Mouse (Mus musculus) CD4-positive, CD25-positive, alpha-beta regulatory T cell, adult 4 months (primary cell): ENCODE results near the gene Casp12. TPM values are rescaled to one million over a fixed set of nuclear protein-coding genes. Genes with fewer than 3 reads are reported as not detected.
A peak's percentile ranks its signal among the peaks of the same experiment; 100 is the strongest.
"Not testable (repeated sequence)": the region's sequence is repeated elsewhere in the genome, so short reads cannot be mapped to it uniquely, and the experiment has no call there.

Experiments
- ATAC-seq: one replicate; pipeline ENCODE4 v1.8.0; 2017
- polyA plus RNA-seq, 2 experiments: library from polyadenylated mRNA; unstranded; fragments of 100-300 nt; shearing (Covaris generic); gene quantifications; one replicate each; pipeline ENCODE4 v1.2.1; 2017

Casp12 gene
- polyA plus RNA-seq, result under 1 TPM in 1 of 2 experiments, not detected in 1; 0.22 TPM

DNA sequence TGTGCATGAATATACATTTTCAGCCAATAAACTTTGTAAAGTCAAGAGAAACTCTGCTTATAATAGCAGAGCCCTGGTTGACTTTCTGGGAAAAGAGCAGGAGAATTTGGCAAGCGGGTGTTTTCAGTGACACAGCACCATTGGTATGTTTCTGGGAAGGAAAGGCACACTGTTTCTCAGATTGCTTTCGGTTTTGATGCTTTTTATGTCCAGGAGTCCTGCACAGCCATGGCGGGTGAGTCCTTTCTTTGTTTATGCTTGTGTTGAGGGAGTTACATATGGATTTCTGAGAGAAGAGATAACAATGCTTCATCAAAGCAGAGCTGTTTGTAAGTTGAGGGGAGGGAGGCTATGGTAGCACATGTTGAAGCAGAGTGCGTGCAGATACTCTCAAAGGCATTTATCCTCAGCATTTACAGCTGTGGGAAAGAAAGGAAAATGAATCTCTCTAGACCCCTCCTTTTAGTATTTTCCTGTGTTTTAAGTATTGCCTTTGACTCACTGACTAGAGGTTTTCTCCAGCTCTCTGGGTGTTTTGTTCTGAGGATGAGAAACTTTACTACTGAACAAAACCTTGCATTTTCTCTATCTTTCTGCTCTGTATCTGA is at the start of gene Casp12:
Gene Casp12 (plus strand): TSS at position 140 of the 608 bp plus-strand sequence.
- no peak for ATAC-seq

DNA sequence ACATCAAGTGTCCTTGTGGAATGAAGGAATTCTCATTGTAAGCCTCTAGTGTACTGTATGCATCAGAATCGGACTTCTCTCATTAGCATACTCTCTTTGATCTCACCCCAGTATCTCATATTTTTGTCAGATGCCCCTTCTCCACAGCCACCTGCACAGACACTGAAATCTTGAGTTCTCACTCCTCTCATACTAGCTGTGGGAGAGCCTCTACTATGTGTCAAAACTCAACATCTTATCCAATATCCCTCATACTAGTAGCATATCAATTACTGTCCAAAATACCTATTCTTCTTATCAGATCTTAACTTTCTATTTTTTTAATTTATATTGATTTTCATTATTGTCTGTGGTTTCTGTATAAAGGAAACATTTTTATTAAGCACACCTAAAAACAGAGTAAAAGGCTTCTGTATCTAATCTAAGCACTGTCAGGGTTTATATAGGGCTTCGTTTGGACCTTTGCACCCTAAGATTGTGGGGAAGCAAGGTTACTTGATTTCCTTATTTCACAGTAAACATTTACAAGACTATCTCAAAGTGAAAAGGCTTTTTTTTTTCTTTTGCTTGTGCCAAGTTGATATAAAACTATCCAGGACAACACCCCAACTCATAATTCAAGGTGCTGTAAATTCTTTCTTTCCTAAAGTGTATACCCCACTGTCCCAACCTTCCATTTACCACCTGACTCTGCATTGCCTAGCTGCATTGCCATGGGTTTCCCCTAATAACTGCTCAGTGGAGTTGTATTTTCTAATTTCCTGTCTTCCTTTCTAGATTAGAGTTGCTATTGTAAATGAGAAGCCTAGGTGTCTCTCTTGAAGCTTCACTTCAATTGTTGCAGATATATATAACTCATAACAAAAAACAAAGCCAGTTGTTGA is 48.6 kb upstream of the Casp12 start:
- peak; percentile 18 for ATAC-seq

DNA sequence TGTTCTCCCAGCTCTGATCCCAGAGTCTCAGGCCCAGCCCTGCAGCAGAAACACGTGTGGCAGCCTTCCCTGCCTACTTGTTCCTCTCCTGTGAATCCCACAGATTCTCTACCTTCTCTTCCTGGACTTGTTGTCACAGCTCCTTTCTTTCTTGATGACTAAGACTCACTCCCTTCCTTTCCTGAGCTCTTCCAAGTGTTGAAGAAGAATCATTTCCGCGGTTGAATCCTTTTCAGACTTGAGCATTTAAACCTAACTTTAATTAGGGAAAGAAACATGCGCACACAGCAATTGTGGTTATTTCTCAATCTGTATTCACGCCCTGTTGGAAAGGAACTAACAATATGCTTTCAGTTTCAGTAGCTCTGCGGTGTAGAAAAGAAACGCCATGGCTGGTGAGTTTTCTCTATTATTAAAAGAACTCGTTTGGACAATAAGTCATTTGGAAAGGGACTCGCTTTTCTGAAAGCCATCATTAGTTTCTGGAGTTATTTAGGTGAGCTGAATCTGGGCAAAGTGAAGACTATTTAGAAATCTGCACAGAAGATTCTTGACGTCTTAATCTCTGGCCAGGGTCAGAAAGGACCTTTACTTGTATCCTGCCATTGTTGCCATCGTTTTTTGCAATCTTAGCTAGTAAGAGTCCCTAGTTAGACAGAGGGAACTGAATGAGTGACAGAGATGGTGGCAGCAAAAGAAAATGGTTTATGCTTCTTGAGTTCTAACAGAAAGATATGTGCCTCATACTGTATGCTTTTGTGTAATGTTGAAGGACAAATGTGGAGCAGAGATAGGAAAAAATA is 46.7 kb upstream of the Casp12 start, which contains the start of gene Casp1:
Gene Casp1 (plus strand): TSS at position 189 of the 803 bp plus-strand sequence.
- ATAC-seq, result peak; percentile 84

DNA sequence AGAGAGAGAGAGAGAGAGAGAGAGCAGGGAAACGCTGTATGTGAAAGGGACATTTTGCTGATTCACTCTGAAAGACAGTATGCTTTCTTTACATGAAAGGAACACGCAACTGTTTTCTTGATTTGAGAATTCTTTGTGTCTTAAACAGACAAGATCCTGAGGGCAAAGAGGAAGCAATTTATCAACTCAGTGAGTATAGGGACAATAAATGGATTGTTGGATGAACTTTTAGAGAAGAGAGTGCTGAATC is 46.2 kb upstream of the Casp12 start:
- ATAC-seq, result peak; percentile 1

DNA sequence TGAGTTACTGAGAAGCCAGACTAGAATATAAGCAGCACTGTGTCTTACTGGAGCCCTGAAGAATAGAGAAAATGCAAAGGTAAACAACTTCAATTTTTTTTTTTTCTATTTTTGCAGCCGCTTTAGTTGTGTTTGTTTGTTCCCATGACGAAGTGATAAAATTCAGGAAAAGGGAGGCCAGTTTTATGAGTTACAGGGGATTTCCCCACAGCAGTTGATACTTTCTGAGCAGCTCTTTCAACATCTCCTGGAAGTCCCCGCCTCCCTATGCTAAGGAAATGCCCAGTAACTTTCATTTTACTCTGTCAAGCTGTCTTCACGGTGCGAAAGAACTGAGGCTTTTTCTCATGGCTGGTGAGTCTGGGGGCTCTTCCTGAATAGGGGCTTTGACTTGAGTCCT is 36.7 kb upstream of the Casp12 start, which contains the start of gene Casp4:
Gene Casp4 (plus strand): TSS at position 268 of the 400 bp plus-strand sequence.
- peak; percentile 83 for ATAC-seq

DNA sequence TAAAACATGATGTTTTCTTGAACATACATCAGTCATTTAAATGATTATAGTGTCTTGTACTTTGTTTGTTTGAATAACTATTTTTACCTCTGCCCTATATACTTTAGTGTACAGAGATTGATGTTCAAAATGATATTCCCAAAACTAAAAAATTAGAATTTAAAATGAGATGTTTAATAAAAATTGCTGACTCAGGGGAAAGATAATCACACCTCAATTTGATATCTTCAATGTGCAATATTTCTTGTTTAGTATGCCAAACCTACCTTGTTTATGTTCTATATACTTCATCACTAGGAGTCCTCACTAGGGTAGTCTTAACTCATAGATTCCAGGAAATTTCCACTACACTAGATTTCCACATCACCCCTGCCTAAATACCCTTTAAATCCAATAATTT is 35.1 kb upstream of the Casp12 start:
- no peak for ATAC-seq

DNA sequence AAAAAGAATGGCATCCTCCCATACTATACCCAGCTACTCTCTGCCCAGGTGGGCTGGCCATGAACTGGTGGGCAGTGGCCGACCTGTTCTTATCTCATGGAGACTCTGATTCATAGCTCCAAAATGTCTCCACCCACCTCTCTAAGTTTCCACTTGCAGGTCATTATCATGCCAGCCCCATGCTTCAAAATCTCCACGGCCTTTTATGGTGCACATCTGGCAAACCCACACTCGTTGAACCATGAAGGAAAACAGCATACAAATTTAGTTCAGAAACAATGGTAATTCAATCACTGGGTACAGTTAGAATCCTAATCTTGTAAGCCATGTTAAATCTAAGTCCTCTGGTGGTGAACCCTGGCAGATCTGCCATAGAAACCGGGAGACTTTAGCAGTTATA is 33.8 kb upstream of the Casp12 start:
- peak; percentile 18 for ATAC-seq

DNA sequence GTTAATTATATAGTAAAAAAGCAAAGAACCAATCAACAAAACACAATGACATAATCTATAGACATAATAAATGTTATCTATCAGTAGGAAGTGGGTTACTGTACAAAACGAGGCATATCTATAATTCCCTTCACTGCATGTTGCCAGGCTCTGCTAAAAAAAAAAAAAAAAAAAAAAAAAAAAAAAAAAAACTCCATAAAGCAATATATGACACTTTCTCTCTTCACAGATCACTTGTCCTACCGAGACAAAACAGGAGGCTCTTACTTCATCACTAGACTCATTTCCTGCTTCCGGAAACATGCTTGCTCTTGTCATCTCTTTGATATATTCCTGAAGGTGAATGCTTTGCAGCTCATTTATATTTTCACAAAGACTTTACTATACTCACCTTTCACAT is 17.0 kb upstream of the Casp12 start:
- peak; percentile 25 for ATAC-seq

DNA sequence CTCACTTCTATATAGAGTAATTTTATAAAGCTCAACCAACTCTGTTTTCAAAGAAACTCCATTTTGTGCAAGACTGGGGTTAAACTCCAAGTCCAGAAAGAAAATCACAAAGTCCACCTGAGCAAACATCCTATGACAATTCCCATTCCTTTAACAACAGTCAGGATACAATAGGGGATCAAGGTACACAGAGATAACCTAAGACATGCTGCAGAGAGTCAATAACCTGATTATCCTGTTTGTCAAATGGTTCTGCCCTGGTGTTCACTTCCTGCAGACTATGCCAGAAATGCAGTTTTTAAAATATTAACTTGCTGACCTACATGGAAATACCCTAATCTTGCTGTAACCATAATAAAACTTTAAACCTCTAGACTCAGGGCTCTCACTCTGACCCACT is 12.8 kb upstream of the Casp12 start:
- no peak for ATAC-seq

DNA sequence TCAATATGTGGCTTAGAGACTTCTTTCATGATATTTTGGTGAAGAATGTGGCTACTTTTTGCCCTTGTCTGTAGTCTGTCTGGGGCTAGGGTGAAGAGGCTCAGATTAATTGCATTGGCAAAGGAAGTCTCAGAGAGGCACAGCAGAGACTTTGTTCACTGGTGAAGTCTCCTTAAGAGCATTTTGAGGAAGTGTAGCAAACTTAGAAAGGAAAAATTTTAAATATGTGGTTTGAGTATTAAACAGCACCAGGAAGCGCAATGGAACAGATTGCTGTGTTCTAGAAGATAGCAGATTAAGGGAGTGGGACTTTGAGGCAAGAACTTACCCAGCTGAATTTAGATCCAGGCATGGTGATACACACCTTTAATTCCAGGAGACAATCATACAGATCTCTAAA is 11.8 kb upstream of the Casp12 start:
- ATAC-seq, result no peak

DNA sequence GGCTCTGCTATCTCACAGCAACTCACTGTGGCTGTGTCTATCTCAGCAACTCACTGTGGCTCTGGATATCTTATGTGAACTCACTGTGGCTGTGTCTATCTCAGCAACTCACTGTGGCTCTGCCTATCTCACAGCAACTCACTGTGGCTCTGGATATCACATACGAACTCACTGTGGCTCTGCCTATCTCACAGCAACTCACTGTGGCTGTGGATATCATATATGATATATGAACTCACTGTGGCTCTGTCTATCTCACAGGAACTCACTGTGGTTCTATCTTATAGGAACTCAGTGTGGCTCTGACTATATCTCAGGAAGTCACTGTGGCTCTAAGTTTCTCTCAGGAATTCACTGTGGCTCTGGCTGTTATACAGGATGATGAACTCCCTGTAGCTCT is 2.1 kb upstream of the Casp12 start:
- ATAC-seq, result no peak

DNA sequence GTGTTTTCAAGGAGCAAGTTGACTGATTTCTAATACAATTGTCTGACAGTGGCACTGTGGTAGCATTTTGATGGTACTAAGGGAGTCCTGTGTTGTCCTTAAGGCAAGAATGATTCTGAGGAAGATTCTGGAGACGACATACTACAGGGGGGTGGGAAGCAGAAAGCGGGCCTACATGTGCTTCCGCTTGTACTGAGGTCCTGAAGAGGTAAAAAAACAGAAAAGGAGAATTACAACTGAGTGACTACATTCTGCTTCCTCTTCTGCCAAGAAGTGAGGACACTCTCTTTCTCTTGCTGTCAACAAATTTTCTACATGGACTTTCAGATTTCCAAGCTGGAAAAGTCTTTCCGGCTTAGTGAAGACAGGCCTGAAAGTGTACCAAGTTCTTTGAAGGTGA is 1.1 kb upstream of the Casp12 start:
- no peak for ATAC-seq

DNA sequence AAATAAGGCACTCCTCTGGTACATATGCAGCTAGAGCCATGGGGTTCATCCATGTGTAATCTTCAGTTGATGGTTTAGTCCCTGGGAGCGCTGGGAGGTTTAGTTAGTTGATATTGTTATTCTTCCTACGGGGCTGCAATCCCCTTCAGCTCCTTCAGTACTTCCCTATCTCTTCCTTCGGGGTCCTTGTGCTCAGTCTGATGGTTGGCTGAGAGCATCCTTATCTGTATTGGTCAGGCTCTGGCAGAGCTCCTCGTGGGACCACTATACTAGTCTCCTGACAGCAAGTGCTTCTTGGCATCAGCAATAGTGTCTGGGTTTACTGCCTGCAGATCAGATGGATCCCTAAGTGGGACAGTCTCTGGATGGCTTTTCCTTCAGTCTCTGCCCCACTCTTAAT is 2.2 kb downstream of the Casp12 start:
- ATAC-seq, result no peak

DNA sequence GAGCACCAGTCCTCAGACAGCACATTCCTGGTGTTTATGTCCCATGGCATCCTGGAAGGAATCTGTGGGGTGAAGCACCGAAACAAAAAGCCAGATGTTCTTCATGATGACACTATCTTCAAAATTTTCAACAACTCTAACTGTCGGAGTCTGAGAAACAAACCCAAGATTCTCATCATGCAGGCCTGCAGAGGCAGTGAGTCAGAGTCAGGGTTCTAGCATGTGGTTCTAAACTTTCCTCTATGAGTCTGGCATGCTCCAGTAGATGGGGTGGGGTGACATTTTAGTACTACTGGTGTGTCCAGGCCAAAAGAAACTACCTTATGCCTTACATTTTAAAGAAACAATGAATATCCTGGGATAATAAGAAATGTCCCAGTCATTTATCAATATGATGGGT is 8.4 kb downstream of the Casp12 start:
- ATAC-seq, result no peak

DNA sequence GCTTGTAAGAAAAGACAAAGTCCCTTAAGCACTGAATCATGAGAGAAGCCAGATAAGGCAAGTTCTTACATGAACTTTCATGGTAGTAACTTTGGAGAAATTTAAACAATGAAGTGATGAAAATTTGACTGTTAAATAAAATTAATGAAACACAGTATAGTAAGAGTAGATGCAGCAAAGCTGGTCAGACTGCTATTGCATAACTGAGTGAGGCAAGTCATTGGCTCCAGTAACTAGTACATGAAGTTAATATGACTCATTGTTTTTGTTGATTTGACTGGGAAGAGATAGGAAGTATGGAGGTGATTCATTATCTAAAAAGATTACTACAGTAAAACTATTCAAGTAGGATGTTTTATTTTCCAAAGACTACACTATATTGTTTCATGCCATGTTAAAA is 11.6 kb downstream of the Casp12 start:
- no peak for ATAC-seq

DNA sequence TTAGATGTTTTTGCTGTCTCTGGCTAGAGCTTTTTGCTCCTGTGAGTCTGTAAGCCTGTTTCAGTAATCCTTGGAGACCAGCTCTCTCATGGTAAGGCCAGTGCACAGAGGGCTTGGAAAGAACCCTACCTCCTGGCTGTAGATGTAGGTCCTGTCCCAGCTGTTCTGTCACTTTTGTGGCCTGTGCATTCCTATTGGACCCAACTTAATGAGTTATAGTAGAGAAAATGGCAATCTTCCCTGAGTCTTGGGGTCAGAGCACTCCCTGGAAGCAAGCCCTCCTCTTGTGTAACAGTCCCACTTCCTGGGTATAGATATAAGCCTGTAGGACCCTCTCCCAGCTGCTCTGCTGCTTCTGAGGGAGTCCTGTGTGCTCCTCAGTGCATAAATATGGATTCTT is 48.3 kb downstream of the Casp12 start:
- ATAC-seq, result no peak

DNA sequence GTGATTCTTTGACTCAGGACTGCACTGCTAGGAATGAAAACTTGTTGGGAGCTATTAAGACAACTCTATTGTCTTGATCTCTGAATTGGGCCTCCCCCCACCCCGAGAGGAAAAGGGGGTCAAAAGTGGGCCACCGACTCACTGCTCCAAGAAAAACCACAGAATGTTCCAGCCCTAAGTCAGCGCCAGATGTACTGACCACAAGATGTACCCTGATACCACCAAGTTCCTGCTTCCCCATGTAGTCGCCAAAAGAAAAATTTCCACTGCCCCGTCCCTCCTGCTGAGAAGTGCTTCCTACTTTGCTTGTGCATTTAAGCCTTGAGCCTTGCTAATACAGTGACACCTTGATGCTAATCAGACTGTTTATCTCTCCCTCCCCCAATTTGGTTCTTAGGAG is 50.6 kb downstream of the Casp12 start:
- ATAC-seq, result not testable (repeated sequence)

DNA sequence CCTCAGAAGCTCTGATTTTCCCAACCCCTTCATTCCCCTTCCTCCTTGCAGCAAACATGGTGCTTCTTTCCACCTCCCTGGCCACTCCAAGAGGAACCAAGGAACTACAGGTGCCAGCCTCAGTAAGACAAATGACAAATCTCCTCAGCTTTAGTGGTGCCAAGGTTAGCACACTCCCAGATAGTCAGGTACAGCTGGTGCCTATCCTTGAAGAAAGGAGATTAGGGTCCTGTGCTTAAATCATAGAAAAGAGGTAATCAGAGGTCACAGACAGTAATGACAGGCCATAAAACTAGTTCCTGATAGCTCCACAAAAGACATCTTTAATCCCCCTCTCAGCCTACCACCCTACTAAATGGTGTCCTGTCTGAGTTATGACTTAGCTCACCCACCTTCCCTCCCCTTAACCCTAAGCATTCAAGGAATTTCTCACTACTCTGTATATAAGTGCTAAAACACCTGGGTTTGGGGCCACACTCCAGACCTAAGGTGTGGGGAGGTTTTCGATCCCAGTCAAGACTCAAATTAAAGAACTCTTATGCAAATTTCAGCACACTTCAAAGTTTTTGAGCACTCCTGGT is 65.8 kb downstream of the Casp12 start:
- ATAC-seq, result no peak

DNA sequence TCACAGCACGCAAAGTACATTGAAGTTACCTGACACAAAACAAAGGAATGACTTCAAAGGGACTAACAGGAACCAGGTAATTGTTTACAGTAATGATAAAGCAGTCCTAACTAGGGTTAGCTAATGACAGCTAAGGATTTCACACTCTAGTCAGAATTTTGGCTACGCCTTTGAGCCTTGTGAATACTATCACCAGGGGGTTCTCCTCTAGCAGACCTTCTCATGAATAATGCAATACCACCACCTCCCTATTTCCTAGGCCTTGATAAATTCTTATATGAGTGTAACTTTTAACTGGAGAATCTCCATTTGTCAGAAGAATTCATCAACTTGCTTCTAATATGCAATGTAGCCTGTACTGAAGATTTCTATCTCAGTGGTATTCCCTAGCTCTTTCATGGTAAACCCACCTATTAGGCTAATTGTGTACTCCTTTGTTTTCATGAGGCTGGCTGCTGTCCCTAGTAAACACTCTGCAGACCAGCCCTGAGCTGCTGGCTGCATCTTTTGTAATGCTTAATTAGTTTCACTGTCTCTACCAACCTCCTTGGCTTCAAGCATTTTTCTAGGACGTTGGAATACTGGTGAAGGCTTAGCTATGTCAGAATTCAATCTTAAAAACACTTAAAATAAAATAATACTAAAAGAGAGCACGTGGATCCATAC is 67.3 kb downstream of the Casp12 start:
- no peak for ATAC-seq

DNA sequence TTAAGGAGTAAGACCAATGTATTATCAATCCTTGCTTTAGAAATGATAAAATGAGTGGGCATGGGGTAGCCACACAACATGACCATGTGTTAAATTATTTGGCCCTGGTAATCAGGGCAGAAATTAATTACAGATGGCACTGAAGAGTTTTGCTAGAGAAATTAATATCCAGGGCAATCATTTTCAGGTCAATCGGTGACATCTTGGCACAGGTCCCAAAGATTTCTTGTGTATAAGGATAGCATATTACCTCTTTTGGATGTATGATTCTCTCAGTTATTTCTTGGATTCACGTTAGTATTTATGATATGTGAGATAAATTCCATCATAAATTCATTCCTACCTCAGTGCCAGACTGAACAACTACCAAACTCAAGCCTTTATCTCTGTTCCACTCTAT is 72.6 kb downstream of the Casp12 start:
- ATAC-seq, result no peak
